Mouse (Mus musculus): ENCODE data around the gene L3hypdh.
"Not testable (repeated sequence)": the region's sequence is repeated elsewhere in the genome, so short reads cannot be mapped to it uniquely, and the experiment has no call there.

The L3hypdh gene

DNA sequence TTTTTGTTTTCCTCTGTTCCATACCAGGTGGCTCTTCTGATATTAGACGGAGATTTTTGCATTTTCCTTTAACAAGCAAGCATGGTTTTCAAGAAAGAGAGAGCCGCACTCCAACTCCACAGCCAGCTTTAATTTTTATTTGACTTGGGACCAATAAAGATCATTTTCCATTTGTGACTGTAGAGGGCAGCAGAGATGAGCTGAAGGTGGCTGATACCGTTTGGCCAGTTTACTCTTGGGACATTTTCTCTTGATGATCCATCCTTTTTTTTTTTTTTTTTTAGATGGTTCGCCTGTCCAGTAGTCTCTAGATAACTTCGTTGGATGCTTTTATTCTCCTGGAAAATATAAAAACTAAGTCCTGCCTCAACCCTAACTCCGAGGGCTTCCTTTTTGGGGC, 31.9 kb downstream of the L3hypdh start:
- DNase-seq = peak in 1 of 2 experiments; percentile 39

DNA sequence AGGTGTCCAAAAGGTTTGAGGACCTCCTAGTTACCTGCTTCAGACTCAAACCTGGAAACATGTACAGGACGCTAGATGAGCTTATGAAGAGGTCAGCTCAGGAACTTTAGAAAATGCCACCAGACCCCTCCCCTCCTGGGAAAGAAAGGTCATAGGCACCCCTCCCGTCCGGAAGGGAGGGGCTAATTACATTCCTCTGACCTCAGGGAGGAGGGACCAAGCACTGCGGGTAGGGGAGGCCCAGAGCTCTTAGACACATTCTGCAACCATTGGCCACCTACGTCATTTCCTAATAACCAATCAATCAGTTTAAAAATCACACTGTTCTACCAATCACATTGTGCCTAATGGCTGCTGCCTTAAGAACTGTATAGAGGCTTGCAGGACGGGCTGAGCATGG, 32.7 kb downstream of the L3hypdh start:
- no peak for DNase-seq

DNA sequence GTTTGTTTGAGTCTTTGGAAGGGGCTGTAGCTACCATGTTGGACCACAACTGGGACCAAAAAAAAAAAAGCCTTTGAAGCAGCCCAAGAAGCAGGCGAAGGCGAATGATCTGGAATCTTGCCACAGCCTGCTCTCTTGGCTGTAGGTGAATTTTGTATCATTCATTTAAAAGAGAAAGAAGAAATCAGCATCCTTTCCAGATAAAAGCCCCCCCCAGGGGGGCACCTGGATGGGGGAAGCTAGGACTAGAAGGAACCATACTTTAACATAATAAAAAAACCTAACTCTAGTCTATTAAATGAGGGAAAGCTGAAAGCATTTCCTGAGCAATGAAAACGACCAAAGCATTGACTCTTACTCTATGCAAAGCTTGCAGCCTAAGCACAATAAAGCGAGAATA, 34.4 kb downstream of the L3hypdh start:
- DNase-seq = no peak

DNA sequence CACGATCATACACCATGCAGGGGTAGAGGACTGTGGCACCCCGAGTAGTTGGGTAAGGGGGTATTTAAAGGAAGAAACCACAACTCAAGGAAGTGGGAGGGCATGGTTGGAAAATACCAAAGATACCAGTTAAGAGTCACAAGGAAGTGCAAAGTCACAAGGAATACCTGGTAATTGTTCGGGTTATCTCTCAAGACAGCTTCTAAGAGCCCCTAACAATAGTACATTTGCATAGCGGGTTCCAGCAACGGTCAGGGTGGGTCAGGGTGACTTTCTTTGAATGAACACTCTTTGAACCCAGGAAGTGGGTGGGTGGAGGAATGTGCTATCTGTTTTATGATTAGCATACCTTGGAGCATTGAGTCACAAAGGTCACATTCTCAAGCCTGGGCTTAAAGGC, 35.1 kb downstream of the L3hypdh start:
- not testable (repeated sequence) for DNase-seq

DNA sequence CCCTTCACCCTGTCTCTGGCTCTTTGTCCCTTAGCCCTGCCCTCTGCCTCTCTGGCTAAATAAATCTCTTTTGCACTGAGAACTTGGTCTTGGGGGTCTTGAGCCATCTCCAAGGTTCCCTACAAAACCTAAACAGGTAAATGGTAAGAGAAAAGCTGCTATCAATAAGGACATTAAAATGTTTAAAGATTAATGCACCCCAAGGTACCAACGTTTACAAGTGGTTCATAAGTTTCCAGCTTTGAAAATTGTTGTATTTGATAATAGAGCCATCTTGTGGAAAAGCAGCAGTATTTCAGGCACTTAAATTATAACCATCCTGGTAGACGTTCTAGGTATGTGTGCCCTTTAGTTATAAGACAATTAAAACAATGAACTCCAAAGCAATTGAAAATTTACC, 37.7 kb downstream of the L3hypdh start:
- no peak for DNase-seq

DNA sequence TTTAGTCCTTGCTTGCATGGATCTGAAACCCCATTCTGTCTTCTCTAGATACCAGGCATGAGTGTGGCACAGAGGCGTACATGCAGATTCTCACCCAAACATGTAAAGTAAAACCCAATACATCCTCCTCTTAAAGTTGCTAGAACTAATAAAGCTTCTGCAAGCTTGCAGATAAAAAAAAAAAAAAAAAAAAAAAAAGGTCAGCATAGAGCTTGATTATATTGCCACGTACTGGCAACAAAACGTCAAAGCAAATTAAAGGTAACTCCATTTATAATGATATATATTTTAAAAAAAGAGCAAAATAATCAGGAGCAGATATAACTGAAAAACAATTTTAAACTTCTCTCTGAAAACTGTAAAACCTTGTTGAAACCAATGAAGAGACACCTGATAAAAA, 44.0 kb downstream of the L3hypdh start:
- no peak for DNase-seq

DNA sequence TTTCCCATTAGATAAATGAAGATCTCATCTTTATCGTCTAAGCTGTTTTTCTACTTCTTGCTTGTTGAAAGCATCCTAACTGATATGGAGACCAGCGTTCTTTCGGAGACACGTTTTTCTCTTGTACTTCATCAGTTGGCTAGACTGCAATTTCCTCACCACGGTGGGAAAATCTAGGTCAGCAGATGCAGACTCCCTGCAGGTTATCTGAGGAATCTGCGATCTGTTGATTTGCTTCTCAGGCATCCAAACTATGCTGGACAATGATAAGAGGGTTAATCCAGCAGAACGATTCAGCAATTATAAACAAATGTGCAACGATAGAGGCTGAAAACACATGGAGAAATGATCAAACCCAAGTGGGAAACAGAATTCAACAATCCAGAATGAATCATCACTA, 45.7 kb downstream of the L3hypdh start:
- DNase-seq = no peak

DNA sequence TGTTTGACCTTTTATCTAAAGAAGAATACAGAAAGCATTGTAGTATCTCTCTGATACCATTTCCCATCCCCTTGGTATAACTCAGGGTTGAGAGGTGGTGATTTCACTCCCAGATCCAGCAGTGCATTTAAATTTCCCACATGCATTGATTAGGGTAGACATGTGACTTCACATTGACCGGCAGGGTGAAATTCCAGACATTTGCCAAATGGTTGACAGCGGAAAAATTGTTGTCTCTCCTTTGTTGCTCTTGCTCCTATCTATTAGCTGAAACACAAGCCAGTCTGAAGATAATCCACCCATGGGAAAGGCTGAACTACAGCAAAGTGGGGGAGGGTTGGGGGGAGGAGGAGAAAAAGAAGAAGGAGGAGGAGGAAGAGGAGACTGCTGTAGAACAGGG, 46.4 kb downstream of the L3hypdh start:
- no peak for DNase-seq

DNA sequence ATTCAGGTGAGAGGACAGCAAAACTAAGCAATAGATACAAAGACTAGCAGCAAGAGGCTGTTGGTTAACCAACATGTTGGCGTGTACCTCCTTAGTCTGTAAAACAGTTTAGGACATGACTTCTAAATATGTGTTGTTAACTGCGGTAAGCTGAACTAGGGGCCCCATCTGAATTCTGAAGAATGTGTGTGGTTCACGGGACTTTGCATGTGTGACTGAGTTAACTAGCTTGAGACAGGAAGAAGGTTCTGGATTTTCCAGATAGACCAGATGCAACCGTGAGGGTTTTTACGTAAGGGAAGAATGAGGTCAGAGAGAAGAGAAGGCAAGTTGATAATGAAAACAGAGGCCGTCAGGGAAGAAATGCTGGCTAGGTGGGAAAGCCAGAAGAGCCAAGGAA, 48.2 kb downstream of the L3hypdh start:
- no peak for DNase-seq

DNA sequence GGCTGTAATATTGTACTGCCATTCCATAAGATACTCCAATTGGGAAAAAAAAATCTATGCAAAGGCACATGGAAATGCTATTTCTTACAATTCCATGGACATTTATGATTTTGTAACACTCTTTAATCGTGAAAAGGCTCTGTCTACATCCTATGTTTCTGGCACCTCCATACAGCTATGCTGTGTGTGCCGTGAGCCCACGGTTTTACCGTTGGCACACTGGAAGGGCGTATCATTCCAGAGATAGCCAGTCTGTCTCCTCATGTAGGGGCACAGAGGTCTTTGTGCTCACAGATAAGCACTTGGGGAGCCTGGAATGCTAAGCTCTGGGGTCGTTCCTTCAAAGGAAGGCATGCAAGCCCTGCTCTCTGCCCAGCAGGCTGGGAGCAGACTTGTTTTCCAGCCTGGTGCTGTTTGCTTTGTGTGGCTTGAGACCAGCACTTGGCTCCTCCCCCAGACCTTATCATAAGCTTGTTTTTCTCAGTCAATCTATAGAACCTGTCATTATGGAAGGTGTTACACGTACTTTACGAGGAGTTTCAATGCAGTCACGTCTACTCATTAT, 49.1 kb downstream of the L3hypdh start:
- DNase-seq = peak in 1 of 2 experiments; percentile 14

DNA sequence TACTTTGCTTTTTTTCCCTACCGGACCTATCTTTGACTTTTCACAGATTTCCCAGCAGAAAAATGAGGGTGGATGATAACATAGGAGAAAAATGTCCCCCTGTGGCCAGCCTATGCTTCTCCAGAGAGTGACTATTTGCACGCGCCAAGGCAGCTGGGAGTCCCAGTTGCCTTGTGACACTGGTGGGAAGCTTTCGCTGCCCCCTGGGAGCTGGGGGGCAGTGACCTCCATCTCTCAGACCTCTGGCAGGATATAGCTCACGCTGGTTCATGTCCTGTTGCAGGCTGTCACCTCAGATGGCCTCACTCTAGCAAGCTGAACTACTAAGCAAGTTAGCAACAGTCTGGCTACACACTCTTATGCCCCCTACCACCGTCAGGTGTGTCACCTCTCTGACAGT, 53.4 kb downstream of the L3hypdh start:
- DNase-seq = peak; percentile 53 to 80

DNA sequence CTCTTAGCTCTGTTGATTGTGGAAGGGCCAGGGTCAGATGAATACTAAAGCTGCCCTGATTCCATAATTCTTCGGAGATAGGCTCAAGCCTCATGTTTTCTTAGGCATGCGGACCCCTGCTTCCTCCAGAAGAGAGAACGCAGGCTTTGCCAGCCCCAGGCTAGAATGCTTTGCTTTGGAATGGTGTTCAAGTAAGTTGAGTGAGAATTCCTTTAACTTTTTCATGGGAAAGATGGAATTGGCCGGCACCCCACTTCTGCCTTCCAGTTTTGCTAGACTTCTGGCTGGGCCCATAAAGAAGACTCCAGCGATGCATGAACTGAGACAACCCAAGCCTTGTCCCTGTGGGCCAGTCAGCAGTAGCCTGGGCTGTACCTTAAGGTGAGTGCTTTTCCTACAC, 54.1 kb downstream of the L3hypdh start:
- peak in 1 of 2 experiments; percentile 35 for DNase-seq

DNA sequence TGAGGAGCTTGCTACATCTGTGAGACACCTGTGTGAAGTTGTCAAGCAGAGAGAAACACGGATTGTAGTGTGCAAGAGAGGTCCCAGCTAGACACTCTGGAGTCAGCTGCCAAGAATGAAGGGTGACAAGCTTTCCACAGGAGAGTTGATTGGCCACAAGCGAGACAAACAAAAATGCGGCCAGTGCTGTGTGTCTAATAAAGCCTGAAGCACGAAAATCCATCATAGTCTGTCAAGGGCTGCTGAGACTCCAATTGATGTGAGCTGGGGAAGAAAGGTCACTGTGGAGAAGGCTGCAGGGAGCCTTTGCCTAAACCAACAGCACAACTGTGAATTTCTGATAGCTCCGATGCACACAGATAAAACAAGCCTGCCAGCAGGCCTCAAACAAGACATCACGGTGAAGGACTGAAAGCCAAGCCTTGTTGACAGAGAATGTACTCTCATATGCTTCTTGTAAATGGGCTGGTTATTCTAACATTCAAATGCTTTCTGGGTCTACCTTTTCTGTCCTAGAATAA, 59.9 kb downstream of the L3hypdh start:
- DNase-seq = no peak

DNA sequence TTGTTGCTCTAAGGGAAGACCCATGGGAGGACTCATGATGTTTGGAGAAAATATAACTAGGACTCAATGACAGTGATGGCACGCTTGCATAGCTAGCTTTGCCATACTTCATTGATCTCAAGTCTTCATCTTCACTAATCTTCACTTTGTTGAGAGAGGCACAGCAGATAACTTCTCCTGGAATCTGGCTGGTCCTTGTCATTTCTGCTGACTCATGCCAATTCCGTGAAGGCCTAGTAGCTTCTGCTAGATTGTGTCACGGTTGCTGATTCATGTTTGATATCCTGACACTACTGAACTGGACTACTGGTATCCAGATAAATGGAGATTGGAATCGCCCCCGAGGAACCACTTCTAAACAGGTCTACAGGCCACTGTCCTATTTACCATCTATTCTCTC, 61.7 kb downstream of the L3hypdh start:
- DNase-seq = no peak

Data from kidney, postnatal 25 days (tissue).